Mouse (Mus musculus) ES-Bruce4 (cell line): Measurements from ENCODE around the gene Ttll10. TPM values are rescaled to one million over a fixed set of nuclear protein-coding genes. Genes with fewer than 3 reads are reported as not detected.

Source experiments
- H3K27ac ChIP-seq: 2 replicates; pipeline ENCODE4 v1.5.1; 2012; ENCODE audit warnings: low read length, inconsistent platforms; ENCODE audit not compliant: insufficient read depth
- H3K27me3 ChIP-seq: 2 replicates; pipeline ENCODE4 v1.6.1; 2012; ENCODE audit warnings: mild to moderate bottlenecking, low read length, inconsistent platforms; ENCODE audit not compliant: control insufficient read depth, poor library complexity, insufficient read depth, severe bottlenecking
- H3K36me3 ChIP-seq: 2 replicates; pipeline ENCODE4 v1.6.1; 2012; ENCODE audit warnings: inconsistent platforms, mild to moderate bottlenecking, low read length, moderate library complexity; ENCODE audit not compliant: control insufficient read depth, poor library complexity, insufficient read depth, severe bottlenecking
- H3K4me1 ChIP-seq: one replicate; pipeline ENCODE4 v1.8.1; 2011; ENCODE audit warnings: low read length; ENCODE audit not compliant: control insufficient read depth, insufficient read depth
- H3K4me3 ChIP-seq: 2 replicates; pipeline ENCODE4 v1.5.1; 2011; ENCODE audit warnings: low read depth, mild to moderate bottlenecking, low read length
- H3K9ac ChIP-seq: 2 replicates; pipeline ENCODE4 v1.6.1; 2012; ENCODE audit warnings: low read depth, mild to moderate bottlenecking, inconsistent platforms; ENCODE audit not compliant: poor library complexity, severe bottlenecking
- H3K9me3 ChIP-seq: replicated peaks from 2 replicates; pipeline ENCODE4 v1.6.1; 2012; ENCODE audit warnings: mild to moderate bottlenecking, low read length, inconsistent platforms; ENCODE audit not compliant: control insufficient read depth, poor library complexity, insufficient read depth, severe bottlenecking
- CTCF ChIP-seq: IDR thresholded peaks from one replicate; pipeline ENCODE4 v1.8.1; 2011; ENCODE audit warnings: low read depth, low read length
- EP300 ChIP-seq: IDR thresholded peaks from 2 replicates; pipeline ENCODE4 v1.6.1; 2011; ENCODE audit warnings: low read depth, low read length; ENCODE audit not compliant: insufficient read depth
- POLR2A ChIP-seq: IDR thresholded peaks from one replicate; pipeline ENCODE4 v1.8.1; 2011; ENCODE audit warnings: low read length; ENCODE audit not compliant: insufficient read depth
- polyA plus RNA-seq: library from polyadenylated mRNA; stranded (reverse); fragments of >200 nt; gene quantifications from 2 replicates; pipeline ENCODE4 v1.2.4, GENCODE M21; 2011; ENCODE audit warnings: low read depth; ENCODE audit not compliant: missing spikeins, insufficient read depth, insufficient read length

The Ttll10 gene
- polyA plus RNA-seq, 1 experiment, result 3.3 TPM

GRCm38 (mm10) chr4:156063861-156064509, 4.8 kb upstream of the Ttll10 start:
- 0 out of 2 replicates have a peak overlapping the region, but pooled peaks have one; percentile 26 for H3K27ac ChIP-seq
- H3K9ac ChIP-seq, result no peak overlapping the region
- no peaks in the 10 kb centered on the region for H3K9me3 ChIP-seq

GRCm38 (mm10) chr4:156059713-156060112, 499 bp upstream of the Ttll10 start:
- Histone ChIP-seq H3K9me3 (no peaks in the 10 kb centered on the region), H3K9ac (peak overlapping the region; percentile 50), H3K27me3 (no peaks in the 10 kb centered on the region), H3K4me3 (peak overlapping the region; percentile 70), H3K27ac (peak overlapping the region; percentile 82), H3K36me3 (no peaks in the 10 kb centered on the region), H3K4me1 (peaks cover 4% of the 10 kb centered on the region)
- TF ChIP-seq EP300, result 0 out of 2 replicates have a peak, but pooled peaks have one; percentile 25
- no peak for TF ChIP-seq CTCF
- TF ChIP-seq POLR2A, result peak; percentile 93

More at GRCm38 (mm10) chr4:156063861-156064509, 4.8 kb upstream of the Ttll10 start:
- Histone ChIP-seq H3K4me3 (no peak overlapping the region), H3K36me3 (no peaks in the 10 kb centered on the region), H3K27me3 (no peaks in the 10 kb centered on the region), H3K4me1 (peaks cover 5% of the 10 kb centered on the region)
- TF ChIP-seq POLR2A (no peak), EP300 (no peak), CTCF (no peak)

- peaks cover 3% of the 10 kb centered on the region for H3K4me1 ChIP-seq
- H3K36me3 ChIP-seq, result no peaks in the 10 kb centered on the region
- H3K27ac ChIP-seq, result peak overlapping the region; percentile 82
- H3K4me3 ChIP-seq, result peak overlapping the region; percentile 70
- H3K27me3 ChIP-seq, result no peaks in the 10 kb centered on the region
- H3K9ac ChIP-seq, result peak overlapping the region; percentile 50
- TF ChIP-seq POLR2A, result no peak
- no peak for TF ChIP-seq EP300
- no peak for TF ChIP-seq CTCF
- no peaks in the 10 kb centered on the region for H3K9me3 ChIP-seq
Observed at GRCm38 (mm10) chr4:156058826-156059225, 388 bp downstream of the Ttll10 start.

- no peak overlapping the region for H3K27ac ChIP-seq
- no peaks in the 10 kb centered on the region for H3K36me3 ChIP-seq
- H3K9ac ChIP-seq, result no peak overlapping the region
- no peaks in the 10 kb centered on the region for H3K27me3 ChIP-seq
- no peaks in the 10 kb centered on the region for H3K4me1 ChIP-seq
- H3K9me3 ChIP-seq, result no peaks in the 10 kb centered on the region
- TF ChIP-seq CTCF (no peak), POLR2A (no peak), EP300 (no peak)
- peak overlapping the region; percentile 22 for H3K4me3 ChIP-seq
Observed at GRCm38 (mm10) chr4:156057702-156058101, 1.5 kb downstream of the Ttll10 start.

DNA sequence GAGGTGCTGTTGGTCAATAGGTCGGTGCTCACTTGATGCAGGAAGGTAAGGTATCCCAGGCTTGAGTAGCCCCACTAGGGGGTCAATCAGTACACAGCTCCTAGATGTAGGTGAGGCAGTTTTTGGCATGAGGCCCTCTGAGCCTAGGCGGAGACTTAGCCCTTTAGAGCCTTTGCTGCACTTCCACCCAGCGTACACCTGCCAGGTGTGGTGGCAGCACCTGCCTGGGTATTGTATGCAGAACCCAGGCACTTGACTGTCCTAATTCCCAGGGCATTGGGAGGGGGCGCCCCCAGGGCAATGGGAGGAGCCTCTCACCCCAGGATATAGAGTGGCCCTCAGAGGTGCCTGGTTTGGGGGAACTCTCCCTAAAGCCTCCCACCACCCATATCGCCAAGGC, 4.0 kb downstream of the Ttll10 start:
- Histone ChIP-seq H3K36me3 (no peaks in the 10 kb centered on the region), H3K4me3 (no peak overlapping the region), H3K4me1 (no peaks in the 10 kb centered on the region), H3K9me3 (no peaks in the 10 kb centered on the region), H3K9ac (no peak overlapping the region), H3K27ac (no peak overlapping the region), H3K27me3 (no peaks in the 10 kb centered on the region)
- no peak for TF ChIP-seq POLR2A
- TF ChIP-seq CTCF, result no peak
- TF ChIP-seq EP300, result no peak

DNA sequence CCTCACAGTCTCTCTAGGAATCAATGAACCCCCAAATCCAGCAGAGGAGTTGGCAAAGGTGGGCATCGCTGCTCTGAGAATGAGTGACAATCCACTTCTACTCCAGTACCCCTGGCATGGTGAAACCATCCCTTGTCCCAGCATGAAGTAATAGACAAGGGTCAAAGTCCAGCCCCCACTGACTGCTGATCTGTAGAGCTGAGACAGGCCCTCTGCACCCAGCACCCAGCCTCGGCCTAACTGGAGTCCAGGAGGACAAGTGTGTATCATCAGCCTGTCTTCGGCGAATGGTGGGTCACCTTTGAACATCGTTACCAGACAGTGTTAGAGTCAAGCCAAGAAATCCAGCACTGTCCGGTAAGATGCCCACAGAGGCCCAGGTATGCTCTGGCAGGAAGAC, 4.6 kb downstream of the Ttll10 start:
- no peaks in the 10 kb centered on the region for H3K36me3 ChIP-seq
- H3K4me1 ChIP-seq, result no peaks in the 10 kb centered on the region
- H3K27me3 ChIP-seq, result no peaks in the 10 kb centered on the region
- no peaks in the 10 kb centered on the region for H3K9me3 ChIP-seq
- TF ChIP-seq POLR2A (no peak), EP300 (no peak), CTCF (no peak)
- H3K4me3 ChIP-seq, result no peak overlapping the region
- no peak overlapping the region for H3K9ac ChIP-seq
- H3K27ac ChIP-seq, result no peak overlapping the region
